Mouse (Mus musculus) cerebellum, adult 2 months (tissue): Measurements from ENCODE around the gene Gm42906.

Experiments
- CTCF ChIP-seq: fragments of 200-500 bp; IDR thresholded peaks from 2 replicates; pipeline ENCODE4 v1.5.1; 2011; ENCODE audit warnings: low read depth, mild to moderate bottlenecking, control low read depth, low read length, moderate library complexity, borderline replicate concordance; ENCODE audit not compliant: insufficient read depth
- POLR2A ChIP-seq: fragments of 200-500 bp; IDR thresholded peaks from 2 replicates; pipeline ENCODE4 v1.6.1; 2011; ENCODE audit warnings: low read length, control low read depth, borderline replicate concordance; ENCODE audit not compliant: insufficient read depth

DNA sequence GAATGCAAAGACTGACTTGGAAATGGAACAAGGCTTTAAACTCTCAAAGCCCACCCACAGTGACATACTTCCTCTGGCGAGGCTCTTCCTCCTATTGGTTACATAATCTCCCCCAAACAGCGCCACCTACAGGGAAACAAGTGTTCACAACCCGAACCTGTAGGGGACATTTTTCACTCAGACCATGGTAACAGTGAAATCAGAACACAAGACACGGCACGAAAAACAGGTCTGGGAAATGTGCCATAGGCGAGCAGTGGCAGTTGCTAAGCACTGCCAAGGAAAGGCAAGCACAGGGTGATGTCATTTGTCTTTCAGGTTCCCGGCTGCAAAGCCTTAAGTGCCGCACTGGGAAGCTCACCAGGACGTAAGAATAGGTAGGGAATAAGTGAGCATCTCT, 276.4 kb downstream of the Gm42906 start:
- TF ChIP-seq POLR2A (no peak), CTCF (no peak)
